Mouse (Mus musculus): ENCODE measurements around the gene Haus4.

- TF ChIP-seq CTCF (IDR thresholded peaks at IDR 0.05; ENCODE audit: control insufficient read depth, insufficient read depth, insufficient replicate concordance, low read depth, low read length) (peak; percentile 50; the same call in 1 of the 2 replicates), POLR2A (IDR thresholded peaks at IDR 0.05; ENCODE audit: control insufficient read depth, low read depth, low read length) (no peak)
Observed at GRCm38 (mm10) chr14:54568694-54569414, 14.4 kb upstream of the Haus4 start.
